10 mouse cellular contexts compared by ENCODE assay signal in the genomic region with DNA sequence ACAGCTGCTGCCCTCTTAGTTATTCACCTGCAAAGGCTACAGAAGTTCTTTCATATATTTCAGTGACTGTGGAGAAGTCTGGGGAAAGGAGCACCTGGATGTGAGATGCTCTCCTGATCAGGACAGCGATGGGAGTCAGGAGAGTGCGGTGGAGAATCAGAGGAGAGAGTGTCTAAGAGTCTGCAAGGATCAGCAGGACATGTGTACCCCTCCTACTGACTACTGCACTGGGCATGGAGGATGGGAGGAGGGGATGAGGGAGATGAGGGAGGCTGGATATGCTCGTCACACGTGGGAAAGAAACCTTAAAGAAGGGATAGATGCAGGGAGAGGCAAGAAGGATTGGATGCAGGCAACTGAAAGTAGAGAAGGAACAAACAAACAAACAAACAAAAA.
A peak's percentile ranks its signal among the peaks of the same experiment; 100 is the strongest.
DNase-seq lines count a peak whose midpoint lies in the region; ATAC-seq lines count a peak whose summit lies in the region.
"Had no signal": no experiment of that assay in that cellular context is flagged by ENCODE, and none has a peak within 500 bp of the region (broad histone marks: within the 10 kb centered on the region; RNA-seq: fewer than 3 reads in every experiment).

No protein-coding gene starts in this region.

- peaks cover 32% of the 10 kb centered on the region for H3K4me1 ChIP-seq in kidney, embryonic 15.5 days
- H3K4me1 ChIP-seq in embryonic facial prominence, embryonic 14.5 days (ENCODE audit: control insufficient read depth, insufficient read depth, low read length) = peaks cover 14% of the 10 kb centered on the region; the same call in 1 of the 2 replicates
- peaks cover 14% of the 10 kb centered on the region for H3K4me1 ChIP-seq in hindbrain, embryonic 16.5 days (ENCODE audit: control insufficient read depth, insufficient read depth, low read depth, low read length)
- H3K4me1 ChIP-seq in midbrain, embryonic 16.5 days (ENCODE audit: control insufficient read depth, insufficient read depth, low read length) = peaks cover 16% of the 10 kb centered on the region

- no peak overlapping the region for H3K4me3 ChIP-seq in kidney, embryonic 15.5 days (replicated peaks)
- no peak overlapping the region for H3K4me3 ChIP-seq in embryonic facial prominence, embryonic 14.5 days (ENCODE audit: low read depth, low read length)
- no peak overlapping the region for H3K4me3 ChIP-seq in hindbrain, embryonic 16.5 days (ENCODE audit: low read length)
- no peak overlapping the region for H3K4me3 ChIP-seq in midbrain, embryonic 16.5 days (ENCODE audit: low read depth, low read length)

- ATAC-seq in kidney, embryonic 15.5 days (replicated peaks; ENCODE audit: low FRiP score) = no peak
- no peak for ATAC-seq in embryonic facial prominence, embryonic 14.5 days (ENCODE audit: low read depth)
- ATAC-seq in hindbrain, embryonic 16.5 days = peak; percentile 25
- peak; percentile 55; the same call in 1 of the 2 replicates for ATAC-seq in midbrain, embryonic 16.5 days
- ATAC-seq in granulocyte monocyte progenitor cell, adult 5-6 weeks (replicated peaks; ENCODE audit: poor library complexity, severe bottlenecking) = no peak

- no peak for DNase-seq in kidney, postnatal 36 days
- no peak for DNase-seq in embryonic facial prominence, embryonic 14.5 days (ENCODE audit: low spot score)
- no peak for DNase-seq in urinary bladder, adult 2 months (ENCODE audit: low spot score)
- DNase-seq in lung, postnatal 10 days = no peak
- DNase-seq: adrenal gland, postnatal 10 days had no signal

- H3K9ac ChIP-seq in kidney, embryonic 15.5 days = 0 out of 2 replicates have a peak overlapping the region, but pooled peaks have one; percentile 21
- peak overlapping the region; percentile 59; the same call in 1 of the 2 replicates for H3K9ac ChIP-seq in embryonic facial prominence, embryonic 14.5 days (ENCODE audit: low read depth, low read length)
- no peak overlapping the region; the same call in 1 of the 2 replicates for H3K9ac ChIP-seq in hindbrain, embryonic 16.5 days (ENCODE audit: low read depth, low read length)
- H3K9ac ChIP-seq in midbrain, embryonic 16.5 days (ENCODE audit: low read depth, low read length) = no peak overlapping the region; the same call in 1 of the 2 replicates

- 38% methylated on average over 4 of the region's 4 CpGs for WGBS in kidney, embryonic 15.5 days
- WGBS in embryonic facial prominence, embryonic 14.5 days = 23% methylated on average over 4 of the region's 4 CpGs
- WGBS in hindbrain, embryonic 16.5 days = 15% methylated on average over 4 of the region's 4 CpGs
- 13% methylated on average over 4 of the region's 4 CpGs for WGBS in midbrain, embryonic 16.5 days

- H3K4me2 ChIP-seq in kidney, embryonic 15.5 days = peak overlapping the region; percentile 57
- peak overlapping the region; percentile 47 for H3K4me2 ChIP-seq in embryonic facial prominence, embryonic 14.5 days (ENCODE audit: low read depth, low read length)
- peak overlapping the region; percentile 50 for H3K4me2 ChIP-seq in hindbrain, embryonic 16.5 days (ENCODE audit: low read length)
- H3K4me2 ChIP-seq in midbrain, embryonic 16.5 days (ENCODE audit: low read length) = peak overlapping the region; percentile 51

- no peaks in the 10 kb centered on the region for H3K36me3 ChIP-seq in kidney, embryonic 15.5 days
- no peaks in the 10 kb centered on the region for H3K36me3 ChIP-seq in embryonic facial prominence, embryonic 14.5 days (ENCODE audit: control insufficient read depth, insufficient read depth, low read length)
- H3K36me3 ChIP-seq in hindbrain, embryonic 16.5 days (ENCODE audit: control insufficient read depth, insufficient read depth, low read length) = no peaks in the 10 kb centered on the region
- H3K36me3 ChIP-seq in midbrain, embryonic 16.5 days (ENCODE audit: control insufficient read depth, insufficient read depth, low read length) = no peaks in the 10 kb centered on the region

- no peaks in the 10 kb centered on the region for H3K9me3 ChIP-seq in kidney, embryonic 15.5 days (replicated peaks)
- peaks cover 9% of the 10 kb centered on the region; the same call in 1 of the 2 replicates for H3K9me3 ChIP-seq in embryonic facial prominence, embryonic 14.5 days (ENCODE audit: control insufficient read depth, low read length)
- no peaks in the 10 kb centered on the region for H3K9me3 ChIP-seq in hindbrain, embryonic 16.5 days (ENCODE audit: control insufficient read depth, low read length)
- H3K9me3 ChIP-seq in midbrain, embryonic 16.5 days (replicated peaks; ENCODE audit: control insufficient read depth, low read length, poor library complexity, severe bottlenecking) = no peaks in the 10 kb centered on the region

- H3K27ac ChIP-seq in kidney, embryonic 15.5 days = peak overlapping the region; percentile 49
- 0 out of 2 replicates have a peak overlapping the region, but pooled peaks have one; percentile 13 for H3K27ac ChIP-seq in embryonic facial prominence, embryonic 14.5 days (replicated peaks; ENCODE audit: low read depth, low read length)
- peak overlapping the region; percentile 48 for H3K27ac ChIP-seq in hindbrain, embryonic 16.5 days (ENCODE audit: low read depth, low read length)
- peak overlapping the region; percentile 20 for H3K27ac ChIP-seq in midbrain, embryonic 16.5 days (ENCODE audit: low read length)
- H3K27ac ChIP-seq: macrophage had no signal

- no peaks in the 10 kb centered on the region for H3K27me3 ChIP-seq in kidney, embryonic 15.5 days
- no peaks in the 10 kb centered on the region for H3K27me3 ChIP-seq in embryonic facial prominence, embryonic 14.5 days (replicated peaks; ENCODE audit: control insufficient read depth, insufficient read depth, low read length)
- H3K27me3 ChIP-seq in hindbrain, embryonic 16.5 days (replicated peaks; ENCODE audit: control insufficient read depth, insufficient read depth, low read length) = no peaks in the 10 kb centered on the region
- H3K27me3 ChIP-seq in midbrain, embryonic 16.5 days (ENCODE audit: control insufficient read depth, insufficient read depth, low read depth, low read length) = no peaks in the 10 kb centered on the region

Comparison
In these comparisons a context has a peak if more than half of its experiments do, and no peak if none do; other contexts are left out.
1. ATAC-seq: peak in hindbrain, embryonic 16.5 days (single experiment) and midbrain, embryonic 16.5 days (single experiment); none in kidney, embryonic 15.5 days (single experiment), embryonic facial prominence, embryonic 14.5 days (single experiment) and granulocyte monocyte progenitor cell, adult 5-6 weeks (single experiment).
2. H3K9ac ChIP-seq: peak in kidney, embryonic 15.5 days (single experiment) and embryonic facial prominence, embryonic 14.5 days (single experiment); none in hindbrain, embryonic 16.5 days (single experiment) and midbrain, embryonic 16.5 days (single experiment).
3. Peak in every context shown above with its lines, with median percentiles within 50 percentile points of each other: H3K27ac ChIP-seq and H3K4me2 ChIP-seq.